Mouse (Mus musculus) left cerebral cortex, postnatal 10 days (tissue): ENCODE measurements around the gene Slc41a2. TPM values are rescaled to one million over a fixed set of nuclear protein-coding genes. Genes with fewer than 3 reads are reported as not detected.
"Not testable (repeated sequence)": the region's sequence is repeated elsewhere in the genome, so short reads cannot be mapped to it uniquely, and the experiment has no call there.

Source experiments
- DNase-seq, 2 experiments: peaks; one replicate each; pipeline ENCODE4 v3.0.0; 2021 to 2022; ENCODE audit warnings: low spot score in 2 of 2, mixed read lengths in 1 of 2; ENCODE audit errors: extremely low spot score in 1 of 2
- intact Hi-C: fragments of 180-260 bp; cut with DNase I; formaldehyde crosslinking; loops from one replicate; pipeline ENCODE4 v1.15.1; 2025
- total RNA-seq, 2 experiments: library from RNA; stranded (reverse); gene quantifications; 2 replicates each; pipeline ENCODE4 v1.2.3; 2021

The Slc41a2 gene
- total RNA-seq, 2 experiments from 2014 or later = 35.6 to 37.7 TPM

GRCm38 (mm10) chr10:83356416-83356815, 18.7 kb upstream of the Slc41a2 start:
- intact Hi-C loops = loop anchor here (10.0 kb wide), 1 partner anchor 452 kb away; no protein-coding TSS in a partner anchor
- no peak for DNase-seq

GRCm38 (mm10) chr10:83354333-83354719, 16.6 kb upstream of the Slc41a2 start:
- intact Hi-C loops = loop anchor here (10.0 kb wide), 1 partner anchor 450 kb away; no protein-coding TSS in a partner anchor
- DNase-seq = no peak

- intact Hi-C loops = loop anchor here (10.0 kb wide), 1 partner anchor 449 kb away; no protein-coding TSS in a partner anchor
- peak in 1 of 2 experiments; percentile 37 for DNase-seq
These were observed 16.1 kb upstream of the Slc41a2 start for GRCm38 (mm10) chr10:83353680-83354332.

- intact Hi-C loops = loop anchor here (10.0 kb wide), 1 partner anchor 447 kb away; no protein-coding TSS in a partner anchor
- DNase-seq = not testable (repeated sequence)
These were observed 14.1 kb upstream of the Slc41a2 start for GRCm38 (mm10) chr10:83351779-83352178.

- no peak for DNase-seq
- intact Hi-C loops = loop anchor here (10.0 kb wide), 1 partner anchor 446 kb away; no protein-coding TSS in a partner anchor
These were observed 13.0 kb upstream of the Slc41a2 start for GRCm38 (mm10) chr10:83350689-83351088.

GRCm38 (mm10) chr10:83347494-83347893, 9.8 kb upstream of the Slc41a2 start:
- intact Hi-C loops = no loop called here
- no peak for DNase-seq

- no peak for DNase-seq
- intact Hi-C loops = no loop called here
These were observed 8.7 kb upstream of the Slc41a2 start for GRCm38 (mm10) chr10:83346359-83346736.

GRCm38 (mm10) chr10:83345693-83346358, 8.1 kb upstream of the Slc41a2 start:
- intact Hi-C loops = no loop called here

GRCm38 (mm10) chr10:83343828-83344685, 6.4 kb upstream of the Slc41a2 start:
- no peak for DNase-seq

More at GRCm38 (mm10) chr10:83345693-83346358, 8.1 kb upstream of the Slc41a2 start:
- no peak for DNase-seq

GRCm38 (mm10) chr10:83343171-83343570, 5.5 kb upstream of the Slc41a2 start:
- intact Hi-C loops = no loop called here
- peak in 1 of 2 experiments; percentile 38 for DNase-seq

More at GRCm38 (mm10) chr10:83343828-83344685, 6.4 kb upstream of the Slc41a2 start:
- intact Hi-C loops = no loop called here

GRCm38 (mm10) chr10:83341226-83341625, 3.5 kb upstream of the Slc41a2 start:
- intact Hi-C loops = no loop called here
- no peak for DNase-seq

GRCm38 (mm10) chr10:83337971-83338598, 403 bp upstream of the Slc41a2 start:
- no peak for DNase-seq
- intact Hi-C loops = no loop called here

- intact Hi-C loops = no loop called here
- DNase-seq = no peak
These were observed 1.3 kb downstream of the Slc41a2 start for GRCm38 (mm10) chr10:83336336-83336735.

- no peak for DNase-seq
- intact Hi-C loops = no loop called here
These were observed 5.1 kb downstream of the Slc41a2 start for GRCm38 (mm10) chr10:83332581-83332980.

GRCm38 (mm10) chr10:83331811-83332210, 5.9 kb downstream of the Slc41a2 start:
- intact Hi-C loops = no loop called here

GRCm38 (mm10) chr10:83330336-83330735, 7.3 kb downstream of the Slc41a2 start:
- intact Hi-C loops = no loop called here
- DNase-seq = no peak

More at GRCm38 (mm10) chr10:83331811-83332210, 5.9 kb downstream of the Slc41a2 start:
- DNase-seq = no peak

- intact Hi-C loops = no loop called here
- DNase-seq = no peak
These were observed 8.9 kb downstream of the Slc41a2 start for GRCm38 (mm10) chr10:83328791-83329190.

- intact Hi-C loops = no loop called here
- DNase-seq = no peak
These were observed 10.9 kb downstream of the Slc41a2 start for GRCm38 (mm10) chr10:83326648-83327285.
